Mouse (Mus musculus) layer of hippocampus, adult 9-10 months (tissue): ENCODE measurements around the gene Ppp2ca.

ENCODE experiments used
- DNase-seq: peaks from one replicate; pipeline ENCODE4 v3.0.0; 2022; ENCODE audit warnings: low spot score

Gene Ppp2ca

DNA sequence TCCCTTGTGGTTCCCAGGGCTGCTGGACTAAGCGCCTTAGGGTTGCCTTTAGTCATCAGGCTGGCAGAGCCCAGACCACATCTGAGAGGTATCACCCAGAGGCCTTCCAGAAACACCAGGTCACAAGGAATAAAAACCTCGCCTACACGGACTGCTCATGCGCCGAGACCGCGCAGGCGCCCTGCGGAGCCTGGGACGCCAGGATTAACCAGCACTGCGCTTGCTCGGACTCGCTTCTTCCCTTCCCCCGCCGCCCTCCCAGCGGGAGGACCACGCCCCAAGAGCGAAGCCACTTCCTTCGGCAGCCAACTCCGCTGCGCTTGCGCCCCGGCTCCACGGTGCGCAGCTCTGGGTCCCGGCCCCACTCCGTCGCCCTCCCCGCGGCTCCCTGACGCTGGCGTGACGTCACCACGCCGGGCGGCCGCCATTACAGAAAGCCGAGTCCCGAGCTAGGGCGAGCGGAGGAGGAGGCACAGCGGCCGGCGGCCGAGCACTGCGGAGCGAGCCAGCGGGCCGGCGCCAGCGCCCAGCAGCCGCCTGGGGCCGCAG, at the start of gene Ppp2ca:
Gene Ppp2ca, plus strand, starts transcription at position 284 of the 549 bp plus-strand sequence.
- DNase-seq = peak; percentile 91

DNA sequence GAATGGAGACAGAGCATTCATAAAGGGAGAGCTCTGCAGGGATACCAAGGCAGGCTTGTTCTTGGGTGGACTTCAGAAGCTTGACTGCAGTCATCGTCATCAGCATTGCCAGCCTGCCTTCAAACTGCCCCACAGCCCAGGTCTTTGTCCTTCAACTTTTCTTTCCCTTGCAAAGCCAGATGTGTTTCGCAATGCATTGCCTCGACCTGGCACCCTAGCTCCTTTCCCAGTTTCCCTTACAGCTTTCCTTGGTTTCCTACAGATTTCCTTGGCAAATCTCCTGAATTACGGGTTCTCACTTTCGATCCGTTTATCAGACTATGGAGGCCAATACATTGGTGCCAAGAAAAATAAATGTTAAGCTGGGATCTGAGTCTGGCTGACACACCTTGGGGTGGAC, 45.1 kb upstream of the Ppp2ca start:
- no peak for DNase-seq

DNA sequence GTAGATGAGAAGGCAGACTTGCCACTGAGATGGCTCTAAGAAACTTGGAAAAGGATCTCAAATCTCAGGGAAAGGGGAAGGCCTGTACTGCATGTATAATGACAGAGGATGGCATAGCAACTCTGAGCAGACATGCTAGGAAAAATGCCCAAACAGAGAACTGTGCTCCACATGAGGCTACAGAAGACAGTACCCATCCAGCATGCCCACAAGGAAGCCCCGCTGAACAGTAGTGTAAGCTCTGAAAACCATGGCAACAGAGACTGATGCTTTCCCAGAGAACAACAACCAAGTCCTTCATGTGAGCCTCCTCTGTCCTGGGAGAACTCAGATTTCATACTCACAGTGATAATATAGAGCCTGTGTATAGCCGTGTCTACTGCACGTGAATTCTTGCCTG, 43.8 kb upstream of the Ppp2ca start:
- no peak for DNase-seq

DNA sequence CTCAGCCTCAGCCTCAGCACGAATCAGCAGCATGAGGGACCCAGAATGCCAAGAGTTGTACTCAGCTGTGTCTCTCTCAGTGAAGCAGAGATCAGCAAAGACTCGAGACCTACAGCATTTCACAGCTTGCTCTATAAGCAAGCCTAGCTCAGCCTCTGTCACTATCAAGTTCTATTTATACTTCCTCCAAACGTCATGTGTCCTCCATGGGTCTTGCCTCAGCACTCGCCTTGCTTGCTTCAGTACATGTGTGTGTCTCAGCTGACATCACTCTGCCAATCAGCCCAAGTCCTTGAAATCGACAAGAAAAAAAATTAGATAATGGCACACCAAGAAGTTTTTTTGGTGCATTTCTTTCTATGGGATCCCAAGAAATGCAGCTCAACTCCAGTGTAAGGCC, 42.3 kb upstream of the Ppp2ca start:
- DNase-seq = no peak

DNA sequence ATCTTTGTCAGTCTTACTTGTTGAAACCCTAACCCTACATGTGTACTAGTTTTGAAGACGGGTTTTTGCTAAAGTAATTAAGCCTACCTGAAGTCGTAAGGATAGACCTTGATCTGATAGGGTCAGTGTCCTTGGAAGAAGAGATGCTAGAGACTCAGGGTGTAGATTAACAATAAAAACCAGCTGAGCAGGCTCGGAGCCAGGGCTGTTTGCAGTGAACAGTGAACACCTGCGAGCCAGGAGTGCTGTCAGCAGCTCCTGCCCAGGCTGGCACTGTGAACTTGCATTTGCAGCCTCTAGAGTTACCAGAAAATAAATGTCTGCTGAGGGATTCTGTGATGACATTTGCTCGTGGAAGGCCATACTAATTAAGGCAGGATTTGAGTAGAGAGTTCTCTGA, 39.5 kb upstream of the Ppp2ca start:
- DNase-seq = no peak

DNA sequence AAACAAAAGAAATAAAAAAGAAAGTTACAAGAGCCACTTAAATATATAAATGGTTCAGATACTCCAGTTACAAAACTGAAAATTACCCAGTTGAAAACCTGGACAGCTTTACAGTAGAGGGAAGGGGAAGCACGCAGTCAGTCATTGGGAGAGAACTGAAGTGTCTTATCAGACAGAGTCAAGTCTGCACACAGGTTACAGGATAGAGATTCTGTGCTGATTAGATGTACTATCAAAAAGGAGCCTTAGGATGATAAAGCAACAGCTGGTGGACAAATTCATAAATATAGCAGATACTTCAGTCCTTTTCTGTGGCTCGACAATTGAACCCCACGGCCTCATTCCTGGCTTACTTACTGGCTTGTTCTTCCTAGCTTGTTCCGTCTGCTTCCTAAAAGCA, 38.2 kb upstream of the Ppp2ca start:
- DNase-seq = no peak

DNA sequence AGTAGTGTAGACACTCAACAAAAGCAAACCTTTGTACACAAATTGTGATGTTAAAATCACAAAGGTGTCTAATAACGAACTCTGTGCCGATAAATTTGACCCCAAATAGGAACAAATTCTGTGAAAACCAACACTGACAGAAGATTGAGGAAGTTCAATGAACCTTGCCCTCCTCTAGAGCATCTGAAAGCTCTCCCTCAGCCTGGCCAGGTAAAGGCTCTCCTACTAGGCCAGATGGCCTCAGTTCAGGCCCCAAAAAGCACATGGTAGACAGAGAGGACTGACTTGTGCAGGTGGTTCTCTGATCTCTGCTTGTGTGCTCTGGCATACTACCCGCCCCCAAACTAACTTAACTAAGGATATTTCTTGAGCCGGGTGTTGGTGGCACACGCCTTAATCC, 36.1 kb upstream of the Ppp2ca start:
- DNase-seq = no peak

DNA sequence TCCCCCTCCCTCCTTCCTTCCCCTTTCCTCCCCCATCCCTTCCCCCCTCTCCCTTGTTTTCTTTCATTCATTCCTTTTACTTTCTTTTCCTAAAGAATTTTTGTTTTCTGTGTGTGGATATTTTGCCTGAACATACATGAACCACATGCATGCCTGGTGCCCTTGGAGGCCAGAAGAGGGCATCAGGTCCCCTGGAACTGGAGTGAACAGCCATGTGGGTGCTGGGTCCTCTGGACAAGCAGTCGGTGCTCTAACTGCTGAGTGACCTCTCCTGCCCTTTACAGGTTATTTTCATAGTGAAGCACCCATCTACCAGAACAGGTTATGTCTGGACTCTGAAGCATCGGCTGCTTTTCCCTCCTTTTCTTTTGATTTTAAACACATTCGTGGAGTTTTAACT, 34.1 kb upstream of the Ppp2ca start:
- no peak for DNase-seq

DNA sequence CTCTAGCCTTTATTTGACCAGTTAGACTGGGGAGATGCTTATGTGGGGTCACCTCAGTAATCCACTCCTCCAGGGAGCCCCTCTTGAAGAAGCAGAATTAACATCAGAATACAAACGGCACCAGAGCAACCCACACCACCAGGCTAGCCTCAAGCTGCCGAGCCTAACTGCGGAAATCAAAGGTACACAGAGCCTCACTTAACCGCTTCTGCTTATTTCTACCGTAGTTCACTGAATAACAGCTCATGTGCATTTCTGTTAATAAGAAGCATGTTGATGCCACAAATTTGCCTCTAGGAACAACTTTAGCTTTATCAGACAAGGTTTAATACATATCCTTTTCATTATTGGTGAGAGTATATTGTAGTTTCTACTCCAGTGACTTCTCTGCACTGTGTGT, 32.6 kb upstream of the Ppp2ca start:
- DNase-seq = no peak

DNA sequence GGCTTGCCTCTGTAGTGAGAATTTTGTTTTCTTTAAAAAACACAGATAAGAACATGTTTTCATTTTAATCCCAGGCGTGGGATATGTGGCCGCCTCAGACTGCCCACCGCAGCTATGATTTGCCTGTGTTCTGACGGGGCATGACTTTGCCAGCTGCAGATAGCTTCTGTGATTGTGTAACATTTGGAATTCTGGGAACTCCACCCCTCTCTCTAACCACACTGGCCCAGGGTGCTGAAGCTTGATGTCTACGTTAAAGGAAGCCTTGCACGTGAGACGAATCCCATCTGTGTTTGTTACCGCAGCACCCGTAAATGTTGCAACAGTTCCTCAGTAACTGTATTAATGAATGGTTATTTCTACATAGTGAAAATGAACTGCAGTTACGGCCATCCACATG, 26.7 kb upstream of the Ppp2ca start:
- DNase-seq = no peak

DNA sequence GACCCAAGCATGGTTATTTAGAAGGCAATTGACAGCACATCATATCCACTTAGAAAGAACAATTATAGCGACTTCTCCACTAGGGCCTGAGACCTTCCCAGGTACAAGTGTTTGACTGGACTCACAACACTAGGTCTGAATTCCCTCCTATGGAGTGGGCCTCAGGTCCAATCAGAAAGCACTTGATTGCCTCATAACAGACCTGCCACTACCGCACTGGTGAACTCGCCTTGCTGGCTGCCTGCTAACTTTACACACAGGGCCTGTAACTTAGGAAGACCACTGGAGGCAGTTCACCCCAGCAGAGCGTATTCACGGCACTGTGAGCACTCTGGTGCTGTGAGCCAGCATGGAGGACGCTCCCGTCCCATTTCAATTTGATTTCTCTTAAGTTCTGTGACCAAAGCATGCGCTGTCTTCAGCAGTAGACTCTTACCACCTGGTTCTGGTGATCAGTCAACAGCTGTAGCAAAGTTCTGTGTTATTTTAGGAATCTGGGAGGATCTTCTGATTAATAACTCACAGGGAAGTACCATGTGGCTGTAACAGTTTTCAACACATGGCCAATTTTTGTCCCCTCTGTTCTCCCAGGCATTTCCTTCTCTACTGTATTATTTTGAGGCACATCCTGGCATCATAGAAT, 24.8 kb upstream of the Ppp2ca start:
- no peak for DNase-seq

DNA sequence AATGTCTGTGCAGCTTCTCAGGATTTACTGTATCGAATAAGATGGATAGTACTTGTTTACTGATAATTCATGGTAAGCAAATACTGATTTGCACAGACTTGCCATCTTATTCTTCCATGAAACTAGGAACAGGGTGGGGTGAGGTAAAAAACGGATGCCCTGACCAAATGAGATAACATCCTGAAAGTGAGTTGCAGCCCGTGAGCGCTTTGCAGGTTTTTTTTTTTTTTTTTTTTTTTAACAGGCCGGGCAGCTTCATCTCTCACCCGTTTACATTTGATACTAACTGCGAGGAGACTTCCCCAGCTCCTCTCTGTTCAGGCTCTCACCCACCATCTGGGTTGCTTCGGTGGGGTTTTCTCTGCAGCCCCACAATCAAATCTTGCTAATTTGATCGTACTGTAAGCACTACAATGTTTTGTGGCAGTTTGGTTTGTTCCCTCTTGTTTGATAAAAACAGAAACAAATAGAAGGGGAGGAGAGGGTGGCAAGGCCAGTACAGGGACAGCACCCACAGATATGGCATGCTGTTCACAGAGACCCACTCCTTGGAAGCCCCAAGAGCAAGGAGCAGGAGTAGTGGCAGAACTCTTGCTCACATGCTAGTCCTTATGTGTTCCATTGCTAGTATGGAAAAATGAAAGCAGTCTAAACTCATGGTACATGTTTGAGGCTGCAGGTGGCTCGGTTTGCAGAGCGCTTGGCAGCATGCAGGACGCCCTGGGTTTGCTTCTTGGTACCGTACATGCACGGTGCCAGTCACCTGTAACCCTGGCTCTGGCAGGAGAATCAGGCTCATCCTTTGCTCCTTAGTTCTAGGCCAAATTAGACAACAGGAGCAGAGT, 23.6 kb upstream of the Ppp2ca start:
- DNase-seq = no peak

DNA sequence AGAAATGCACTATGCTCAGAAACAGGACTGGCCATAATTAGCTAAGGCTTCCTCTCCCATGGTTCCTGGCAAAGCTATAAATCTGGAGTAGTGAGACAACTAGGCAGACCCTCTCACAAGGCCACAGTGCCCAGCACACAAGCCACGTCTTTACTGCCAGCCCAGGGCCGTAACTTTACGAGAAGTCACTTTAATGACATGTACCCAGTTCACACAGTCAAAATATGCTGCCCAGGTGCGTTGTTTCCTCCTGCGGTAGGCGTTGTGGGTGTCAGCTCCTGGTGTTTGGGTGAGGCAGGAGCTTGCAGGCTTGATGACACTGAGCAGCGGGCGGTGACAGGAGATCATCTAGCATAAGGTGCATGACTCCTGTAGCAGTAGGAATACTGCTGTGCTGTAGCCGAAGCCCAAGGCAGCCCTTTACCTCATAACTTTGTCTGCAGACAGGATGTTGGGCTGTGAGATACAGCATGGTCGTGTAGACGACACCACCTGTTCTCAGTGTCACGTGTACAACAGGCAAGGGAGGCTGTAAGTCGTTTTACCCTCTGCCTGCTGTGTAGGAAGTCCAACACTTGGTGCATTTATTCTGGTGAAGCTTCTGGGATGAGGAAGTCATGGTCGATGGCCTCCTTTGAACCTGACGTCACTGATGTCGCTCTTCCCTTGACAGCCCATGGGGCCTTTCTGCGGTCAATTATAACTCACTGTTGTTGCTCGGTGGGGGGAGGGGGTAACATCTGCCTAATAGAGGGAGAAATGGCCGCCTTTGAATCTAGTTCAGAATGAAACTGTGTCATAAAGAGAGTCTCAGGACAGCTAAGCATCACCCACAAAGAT, 22.5 kb upstream of the Ppp2ca start:
- no peak for DNase-seq

DNA sequence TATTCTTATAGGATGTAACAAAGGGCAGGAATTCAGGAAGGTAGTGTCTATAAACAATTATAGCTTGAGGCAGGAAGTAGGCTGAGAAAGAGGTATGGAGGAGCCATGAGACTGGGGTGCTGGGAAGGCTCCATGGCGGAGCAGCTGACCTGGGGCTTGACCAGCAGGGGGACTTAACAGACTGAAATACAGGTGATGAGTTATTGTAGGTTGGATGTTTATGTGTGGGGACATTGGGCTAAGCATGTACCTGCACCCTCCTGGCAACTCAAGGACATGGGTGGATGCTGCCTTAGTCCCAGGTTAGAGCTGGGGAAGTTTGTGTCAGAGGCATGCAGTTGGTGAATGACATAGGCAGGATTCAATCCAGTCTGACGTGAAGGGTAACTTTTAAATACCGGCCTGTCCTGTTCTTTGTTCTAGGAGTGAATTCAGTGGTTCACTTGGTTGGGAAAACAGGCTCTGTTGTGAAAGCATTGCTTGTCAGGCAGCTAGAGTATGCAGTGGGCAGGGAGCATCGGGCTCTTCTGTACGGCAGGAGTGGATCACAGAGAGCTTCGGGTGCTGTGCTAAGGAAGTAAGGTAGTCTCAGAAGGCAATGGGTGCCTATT, 21.6 kb upstream of the Ppp2ca start:
- DNase-seq = no peak

DNA sequence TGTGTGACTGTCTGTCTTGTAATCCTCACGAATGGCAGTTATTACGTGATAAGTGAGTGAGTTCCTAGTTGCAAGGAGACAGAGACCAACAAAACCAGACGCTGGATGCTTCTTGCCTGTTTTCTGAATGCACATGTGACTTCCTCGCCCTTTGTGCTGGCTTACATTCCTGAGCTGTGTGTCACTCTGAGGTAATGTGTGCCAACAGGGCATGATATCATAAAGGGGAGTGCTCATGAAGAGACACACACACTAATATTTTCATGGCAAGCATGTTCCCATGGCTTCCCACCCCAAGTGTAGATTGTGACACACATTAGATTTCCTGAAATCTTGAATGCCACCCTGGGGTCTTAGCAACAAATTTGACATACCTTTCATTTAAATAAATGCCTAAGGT, 20.5 kb upstream of the Ppp2ca start:
- DNase-seq = no peak

DNA sequence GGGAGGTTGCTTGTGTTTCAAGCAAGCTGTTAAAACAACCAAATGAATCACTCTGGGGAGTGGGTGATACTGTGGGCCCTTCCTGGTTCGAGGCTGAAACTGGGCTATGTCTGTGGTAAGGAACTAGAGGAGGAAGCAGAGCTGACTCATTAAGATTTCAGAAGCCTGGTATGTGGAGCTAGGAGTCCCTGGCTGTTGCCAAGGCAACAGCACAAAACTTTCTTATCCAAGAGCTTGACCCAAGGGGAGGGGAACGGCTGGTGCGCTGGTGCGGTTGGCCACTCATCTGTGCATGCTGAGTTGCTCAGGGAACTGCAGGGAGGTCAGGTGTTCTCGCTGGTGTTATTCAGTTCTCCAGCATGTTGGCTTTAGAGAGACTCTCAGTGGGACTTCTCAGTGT, 18.5 kb upstream of the Ppp2ca start:
- DNase-seq = no peak

DNA sequence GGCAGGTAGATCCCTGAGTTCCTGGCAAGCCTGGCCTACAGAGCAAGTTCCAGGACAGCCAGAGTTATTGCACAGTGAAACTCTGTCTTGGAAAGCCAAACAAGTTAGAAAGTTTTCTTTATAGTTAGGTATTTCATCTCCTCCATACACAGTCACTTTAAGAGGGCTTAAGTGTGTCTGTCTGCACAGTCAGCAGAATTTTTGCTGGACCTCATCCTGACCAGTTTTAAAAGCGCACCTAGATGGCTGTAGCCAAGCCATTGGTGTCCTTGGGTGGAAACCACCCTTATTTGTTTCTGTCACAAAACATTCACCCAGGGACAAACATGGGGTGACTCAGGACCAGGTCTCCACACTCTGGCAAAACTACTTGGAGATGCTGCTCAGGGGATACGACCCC, 17.8 kb upstream of the Ppp2ca start:
- DNase-seq = no peak

DNA sequence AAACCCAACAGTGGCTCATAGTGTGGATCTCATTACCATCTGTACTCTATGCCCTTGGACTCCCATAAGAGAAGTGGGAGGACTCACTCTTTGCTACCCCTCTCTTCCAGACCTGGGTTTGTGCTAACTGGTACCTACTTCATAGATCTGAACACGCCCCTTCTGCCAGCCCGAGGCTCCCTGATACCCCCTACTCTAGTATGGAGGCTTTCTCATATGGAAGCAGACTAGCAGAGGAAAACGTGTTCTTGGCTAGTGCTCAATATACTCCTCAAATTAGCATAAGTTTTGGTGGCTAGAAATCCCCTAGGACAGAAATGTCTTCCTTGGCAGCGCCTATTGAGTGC, 12.7 kb upstream of the Ppp2ca start:
- DNase-seq = no peak

DNA sequence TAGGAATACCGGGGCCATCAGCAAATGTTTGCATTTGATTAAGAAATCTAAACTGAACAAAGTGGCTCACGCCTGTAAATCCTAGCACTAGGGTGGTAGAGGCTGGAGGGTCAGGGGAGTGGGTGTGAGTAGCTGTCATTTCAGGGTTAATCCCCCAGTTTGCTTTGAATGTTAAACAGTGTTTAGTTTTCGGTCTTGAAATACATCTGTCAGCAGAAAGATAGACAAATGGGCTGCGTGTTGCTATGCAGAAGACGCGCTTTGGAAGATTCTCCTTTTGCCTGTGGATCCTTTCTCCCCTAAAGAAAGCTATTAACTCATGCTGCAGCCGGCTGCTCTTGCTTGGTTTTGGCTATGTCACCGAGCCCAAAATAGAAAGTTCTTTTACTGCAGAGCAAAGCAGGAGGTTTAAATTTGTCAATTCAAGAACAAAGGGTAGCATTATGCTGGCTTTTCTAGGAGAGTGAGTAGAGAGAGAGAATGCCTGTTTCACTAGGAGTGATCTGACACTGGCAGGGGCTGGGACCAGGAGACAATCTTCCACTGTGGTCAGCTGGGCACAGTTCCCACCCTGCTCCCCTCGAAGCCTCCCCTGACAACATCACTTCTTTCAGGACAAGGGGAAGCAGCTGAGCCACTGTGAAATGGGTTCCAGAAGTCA, 12.1 kb upstream of the Ppp2ca start:
- DNase-seq = peak; percentile 63

DNA sequence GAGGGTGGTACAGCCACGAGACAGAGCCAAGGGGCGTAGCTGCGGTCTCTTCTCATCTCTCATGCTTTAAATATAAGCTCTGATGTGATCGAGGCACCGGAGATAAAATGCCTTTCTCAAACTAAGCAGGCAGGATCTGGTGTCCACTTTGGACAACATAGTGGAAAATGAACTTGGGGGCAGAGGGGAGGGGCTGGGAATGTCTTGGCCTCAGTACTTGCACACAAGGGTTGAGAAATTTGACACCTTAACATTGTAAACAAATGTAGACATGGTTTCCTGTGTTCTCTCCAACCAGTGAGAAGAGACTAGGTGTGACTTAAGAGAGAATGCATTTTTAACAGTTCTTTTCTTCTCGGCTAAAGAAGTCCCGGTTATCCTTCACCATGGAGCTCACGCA, 9.2 kb upstream of the Ppp2ca start:
- no peak for DNase-seq

DNA sequence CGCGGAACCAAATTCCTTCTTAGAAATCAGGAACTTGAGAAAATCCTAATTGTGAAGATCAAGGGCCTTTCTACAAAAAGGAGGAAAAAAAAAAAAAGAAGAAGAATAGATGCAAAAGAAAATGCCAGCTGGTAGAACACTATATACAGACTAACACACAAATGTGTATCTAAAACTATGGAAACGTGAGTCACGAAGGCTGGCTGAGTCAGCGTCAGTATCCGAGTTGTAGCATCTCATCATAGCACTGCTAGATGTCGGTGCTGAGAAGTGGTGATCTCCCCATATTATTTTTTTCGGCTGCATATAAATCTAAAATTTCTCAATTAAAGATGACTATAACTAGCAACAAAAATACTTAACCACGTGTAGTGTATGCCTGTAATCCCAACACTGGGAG, 7.2 kb upstream of the Ppp2ca start:
- DNase-seq = no peak

DNA sequence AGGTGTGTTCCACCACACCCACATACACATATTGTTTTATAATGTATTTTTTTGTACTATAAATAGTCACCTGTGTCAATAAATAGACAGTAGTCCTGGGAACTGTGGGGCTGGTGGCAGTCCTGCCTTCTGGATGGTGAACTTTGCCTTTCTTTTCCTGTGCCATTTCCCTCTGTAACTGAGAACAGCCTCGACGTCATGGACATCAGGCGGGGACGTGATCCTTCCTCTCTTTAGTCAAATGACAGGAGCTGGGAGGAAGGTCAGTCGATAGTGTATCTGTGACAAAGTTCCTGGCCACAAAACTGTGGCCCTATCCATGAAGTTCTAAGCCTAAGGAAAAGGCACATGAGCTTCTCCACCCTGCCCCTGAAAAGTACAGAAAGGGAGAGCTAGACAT, 3.9 kb upstream of the Ppp2ca start:
- DNase-seq = no peak
